Mouse (Mus musculus): Measurements from ENCODE around the gene Cox7a2l. TPM values are rescaled to one million over a fixed set of nuclear protein-coding genes. Genes with fewer than 3 reads are reported as not detected.

The Cox7a2l gene
- polyA plus RNA-seq, 1 experiment from 2014 or later: 227 TPM

DNA sequence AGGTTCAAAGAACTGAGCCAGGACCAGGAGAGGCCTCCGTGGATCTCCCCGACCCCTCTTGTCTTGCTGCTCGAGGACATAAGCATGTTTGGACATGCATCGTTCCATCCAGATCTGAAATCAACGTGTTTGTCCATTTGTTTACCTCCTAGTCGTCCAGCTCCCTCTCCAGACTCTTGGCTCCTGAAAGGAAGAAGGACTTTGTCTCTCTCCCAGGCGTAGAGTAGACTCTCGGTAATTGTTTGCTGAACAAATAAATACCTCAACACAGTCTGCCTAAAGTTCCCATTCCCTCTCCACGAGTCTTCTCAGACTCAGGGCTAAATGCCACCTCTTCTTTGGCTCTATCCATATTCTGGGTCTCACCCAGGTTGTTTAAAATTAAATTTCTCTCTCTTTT lies 16.0 kb upstream of the Cox7a2l start:
- Histone ChIP-seq H3K9ac (ENCODE audit: low read depth, low read length) (no peak overlapping the region), H3K27ac (ENCODE audit: low read depth, low read length) (no peak overlapping the region), H3K4me1 (ENCODE audit: control insufficient read depth, insufficient read depth, low read depth, low read length) (peaks cover under 1% of the 10 kb centered on the region), H3K36me3 (ENCODE audit: control insufficient read depth, insufficient read depth, low read length) (no peaks in the 10 kb centered on the region), H3K9me3 (ENCODE audit: control insufficient read depth, low read length) (no peaks in the 10 kb centered on the region), H3K4me2 (ENCODE audit: low read length) (no peak overlapping the region), H3K27me3 (replicated peaks; ENCODE audit: control insufficient read depth, insufficient read depth, low read length) (no peaks in the 10 kb centered on the region), H3K4me3 (ENCODE audit: low read length) (no peak overlapping the region)
- no peak for ATAC-seq
- WGBS: 82% methylated on average over 9 of the region's 9 CpGs

DNA sequence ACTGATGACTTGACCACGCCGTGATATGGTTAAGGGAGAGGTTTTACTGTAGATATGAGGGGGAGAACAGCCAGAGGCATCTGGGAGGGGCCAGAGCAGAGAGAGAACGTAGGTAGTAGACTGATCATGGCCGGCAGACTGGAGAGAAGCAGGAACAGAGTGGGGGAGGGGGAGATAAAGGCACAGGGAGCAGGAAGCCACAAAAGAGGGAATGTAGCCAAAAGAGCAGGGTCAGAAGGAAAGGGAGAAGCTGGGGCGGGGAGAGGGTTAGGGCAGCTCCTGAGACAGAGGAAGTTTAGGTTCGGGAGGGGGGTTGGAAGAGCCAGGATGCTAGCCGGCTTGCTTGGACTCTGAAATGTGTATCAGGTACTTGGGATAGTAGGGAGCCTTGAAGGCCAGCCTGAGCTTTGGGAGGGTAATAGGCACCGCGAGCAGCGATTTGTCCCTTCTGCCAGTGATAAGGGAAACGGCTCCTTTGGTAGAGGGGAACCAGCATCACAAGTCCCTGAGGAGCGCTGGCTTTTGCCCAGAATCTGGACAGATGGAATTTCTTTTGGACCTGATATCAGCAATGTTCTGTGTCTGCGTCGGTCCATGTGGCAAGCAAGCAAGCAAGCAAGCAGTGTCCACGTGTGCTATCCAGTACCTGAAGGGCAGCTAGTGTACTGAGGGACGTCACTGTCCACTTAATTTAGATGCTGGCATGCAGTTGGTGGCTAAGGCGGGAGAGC lies 10.7 kb upstream of the Cox7a2l start:
- Histone ChIP-seq H3K27me3 (replicated peaks; ENCODE audit: control insufficient read depth, insufficient read depth, low read length) (no peaks in the 10 kb centered on the region), H3K9ac (ENCODE audit: low read depth, low read length) (no peak overlapping the region), H3K4me2 (ENCODE audit: low read length) (peak overlapping the region; percentile 36), H3K27ac (ENCODE audit: low read depth, low read length) (no peak overlapping the region), H3K4me3 (ENCODE audit: low read length) (no peak overlapping the region; the same call in 1 of the 2 replicates), H3K4me1 (ENCODE audit: control insufficient read depth, insufficient read depth, low read depth, low read length) (peaks cover 24% of the 10 kb centered on the region), H3K9me3 (ENCODE audit: control insufficient read depth, low read length) (no peaks in the 10 kb centered on the region), H3K36me3 (ENCODE audit: control insufficient read depth, insufficient read depth, low read length) (no peaks in the 10 kb centered on the region)
- no peak for ATAC-seq
- WGBS: 17% methylated on average over 17 of the region's 17 CpGs

DNA sequence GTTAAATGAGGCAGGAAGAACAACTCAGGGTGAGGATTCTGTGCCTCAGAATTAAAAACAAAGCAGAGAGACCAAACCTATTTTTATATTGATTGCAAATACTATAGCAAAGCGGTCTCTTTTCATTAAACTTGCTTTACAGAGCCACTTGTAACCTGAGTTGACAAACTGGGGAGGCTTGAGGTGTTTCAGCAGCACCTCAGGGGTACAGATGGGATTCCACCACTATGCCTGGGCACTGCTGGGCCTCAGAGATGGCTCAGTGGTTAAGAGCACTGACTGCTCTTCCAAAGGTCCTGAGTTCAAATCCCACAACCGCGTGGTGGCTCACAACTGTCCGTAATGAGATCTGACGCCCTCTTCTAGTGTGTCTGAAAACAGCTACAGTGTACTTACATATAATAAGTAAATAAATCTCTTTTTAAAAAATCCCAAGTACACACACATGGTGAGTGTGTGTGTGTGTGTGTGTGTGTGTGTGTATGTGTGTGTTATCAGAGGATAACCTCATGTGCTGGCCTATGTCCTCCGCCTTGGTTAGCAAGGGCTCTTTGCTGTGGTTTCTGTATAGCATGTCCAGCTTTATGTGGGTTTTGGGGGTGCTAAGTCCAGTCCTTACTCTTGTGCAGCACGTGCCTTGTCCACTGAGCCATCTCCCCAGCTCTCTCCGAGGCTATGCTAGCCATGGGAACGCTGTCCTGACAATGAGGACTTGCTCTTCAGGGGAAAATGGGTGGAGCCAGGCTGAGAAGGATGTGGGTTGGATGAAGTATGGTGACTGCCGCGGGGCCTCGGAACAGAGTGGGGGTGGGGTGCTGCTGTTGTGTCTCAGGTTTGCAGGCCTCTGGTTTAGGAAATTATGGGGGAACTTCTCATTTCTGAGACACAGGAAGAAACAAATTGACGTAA lies 9.7 kb upstream of the Cox7a2l start:
- Histone ChIP-seq H3K9ac (ENCODE audit: low read depth, low read length) (no peak overlapping the region), H3K9me3 (ENCODE audit: control insufficient read depth, low read length) (no peaks in the 10 kb centered on the region), H3K4me1 (ENCODE audit: control insufficient read depth, insufficient read depth, low read depth, low read length) (peaks cover 24% of the 10 kb centered on the region), H3K27ac (ENCODE audit: low read depth, low read length) (no peak overlapping the region), H3K4me2 (ENCODE audit: low read length) (peak overlapping the region; percentile 36), H3K27me3 (replicated peaks; ENCODE audit: control insufficient read depth, insufficient read depth, low read length) (no peaks in the 10 kb centered on the region), H3K4me3 (ENCODE audit: low read length) (no peak overlapping the region; the same call in 1 of the 2 replicates), H3K36me3 (ENCODE audit: control insufficient read depth, insufficient read depth, low read length) (no peaks in the 10 kb centered on the region)
- 25% methylated on average over 13 of the region's 13 CpGs for WGBS
- peak; percentile 53; the same call in 1 of the 2 replicates for ATAC-seq

DNA sequence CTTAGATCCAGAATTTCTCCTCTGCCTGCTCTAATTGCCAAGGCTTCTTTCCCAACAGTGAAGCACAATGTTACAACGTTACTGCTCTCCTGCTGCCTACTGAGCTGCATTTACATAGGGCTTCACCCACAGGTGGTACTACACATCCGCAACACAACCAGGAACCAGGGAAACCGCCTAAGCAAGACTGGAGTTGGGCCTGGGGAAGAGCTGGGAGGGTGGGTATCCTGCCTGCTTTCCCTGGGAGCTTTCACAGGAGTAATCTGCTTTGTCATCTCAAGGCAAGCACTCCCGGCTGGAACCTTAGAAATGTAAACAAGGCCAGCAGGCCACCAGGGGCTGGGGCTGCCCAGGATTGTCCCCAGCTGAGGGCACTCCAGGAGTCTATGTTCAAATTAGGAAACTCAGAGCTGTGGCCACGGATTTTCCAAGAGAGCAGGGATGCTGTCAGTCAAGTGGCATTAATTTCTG lies 9.0 kb upstream of the Cox7a2l start:
- peak; percentile 41; the same call in 1 of the 2 replicates for ATAC-seq
- no peak overlapping the region for H3K9ac ChIP-seq (ENCODE audit: low read depth, low read length)

GRCm38 (mm10) chr17:83525596-83525995 lies 8.5 kb upstream of the Cox7a2l start:
- Histone ChIP-seq H3K4me1 (ENCODE audit: control insufficient read depth, insufficient read depth, low read depth, low read length) (peaks cover 24% of the 10 kb centered on the region), H3K4me3 (ENCODE audit: low read length) (no peak overlapping the region), H3K9me3 (ENCODE audit: control insufficient read depth, low read length) (no peaks in the 10 kb centered on the region), H3K4me2 (ENCODE audit: low read length) (no peak overlapping the region), H3K27me3 (replicated peaks; ENCODE audit: control insufficient read depth, insufficient read depth, low read length) (no peaks in the 10 kb centered on the region), H3K9ac (ENCODE audit: low read depth, low read length) (no peak overlapping the region), H3K36me3 (ENCODE audit: control insufficient read depth, insufficient read depth, low read length) (no peaks in the 10 kb centered on the region), H3K27ac (ENCODE audit: low read depth, low read length) (no peak overlapping the region)
- 4% methylated on average over 8 of the region's 8 CpGs for WGBS
- no peak for ATAC-seq

More for the DNA sequence above, 9.0 kb upstream of the Cox7a2l start:
- Histone ChIP-seq H3K4me3 (ENCODE audit: low read length) (no peak overlapping the region), H3K4me2 (ENCODE audit: low read length) (no peak overlapping the region), H3K27me3 (replicated peaks; ENCODE audit: control insufficient read depth, insufficient read depth, low read length) (no peaks in the 10 kb centered on the region), H3K9me3 (ENCODE audit: control insufficient read depth, low read length) (no peaks in the 10 kb centered on the region), H3K36me3 (ENCODE audit: control insufficient read depth, insufficient read depth, low read length) (no peaks in the 10 kb centered on the region), H3K4me1 (ENCODE audit: control insufficient read depth, insufficient read depth, low read depth, low read length) (peaks cover 24% of the 10 kb centered on the region), H3K27ac (ENCODE audit: low read depth, low read length) (no peak overlapping the region)
- 8% methylated on average over 5 of the region's 5 CpGs for WGBS

DNA sequence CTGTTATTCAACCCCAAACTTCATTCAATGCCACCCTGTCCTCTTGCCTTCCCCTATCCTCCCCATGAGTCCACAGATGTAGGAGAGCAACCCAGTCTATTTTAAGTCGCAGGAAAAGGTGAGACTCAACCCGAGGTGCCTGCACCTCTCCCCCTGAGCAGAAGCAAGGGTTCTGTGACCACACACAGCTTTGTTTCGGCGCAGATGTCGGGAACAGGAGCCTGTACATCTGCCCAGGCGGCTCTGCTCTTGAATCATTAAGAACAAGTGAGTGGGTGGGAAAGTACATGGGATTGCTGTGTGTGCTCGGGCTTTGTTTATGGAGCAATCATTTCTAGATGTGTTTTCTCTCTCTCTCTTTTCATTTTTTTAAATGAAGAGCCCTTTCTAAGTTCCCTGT lies 7.6 kb upstream of the Cox7a2l start:
- Histone ChIP-seq H3K9ac (ENCODE audit: low read depth, low read length) (no peak overlapping the region), H3K27ac (ENCODE audit: low read depth, low read length) (no peak overlapping the region), H3K27me3 (replicated peaks; ENCODE audit: control insufficient read depth, insufficient read depth, low read length) (no peaks in the 10 kb centered on the region), H3K36me3 (ENCODE audit: control insufficient read depth, insufficient read depth, low read length) (no peaks in the 10 kb centered on the region), H3K4me3 (ENCODE audit: low read length) (no peak overlapping the region), H3K4me1 (ENCODE audit: control insufficient read depth, insufficient read depth, low read depth, low read length) (peaks cover 24% of the 10 kb centered on the region), H3K9me3 (ENCODE audit: control insufficient read depth, low read length) (no peaks in the 10 kb centered on the region), H3K4me2 (ENCODE audit: low read length) (no peak overlapping the region)
- 55% methylated on average over 7 of the region's 7 CpGs for WGBS
- no peak for ATAC-seq

- Histone ChIP-seq H3K27ac (ENCODE audit: low read depth, low read length) (no peak overlapping the region), H3K4me1 (ENCODE audit: control insufficient read depth, insufficient read depth, low read depth, low read length) (peaks cover 19% of the 10 kb centered on the region), H3K27me3 (replicated peaks; ENCODE audit: control insufficient read depth, insufficient read depth, low read length) (no peaks in the 10 kb centered on the region), H3K4me3 (ENCODE audit: low read length) (no peak overlapping the region), H3K9ac (ENCODE audit: low read depth, low read length) (no peak overlapping the region), H3K4me2 (ENCODE audit: low read length) (no peak overlapping the region), H3K36me3 (ENCODE audit: control insufficient read depth, insufficient read depth, low read length) (no peaks in the 10 kb centered on the region), H3K9me3 (ENCODE audit: control insufficient read depth, low read length) (no peaks in the 10 kb centered on the region)
- no peak for ATAC-seq
- 58% methylated on average over 7 of the region's 7 CpGs for WGBS
Measured at GRCm38 (mm10) chr17:83522590-83523379, 5.7 kb upstream of the Cox7a2l start.

DNA sequence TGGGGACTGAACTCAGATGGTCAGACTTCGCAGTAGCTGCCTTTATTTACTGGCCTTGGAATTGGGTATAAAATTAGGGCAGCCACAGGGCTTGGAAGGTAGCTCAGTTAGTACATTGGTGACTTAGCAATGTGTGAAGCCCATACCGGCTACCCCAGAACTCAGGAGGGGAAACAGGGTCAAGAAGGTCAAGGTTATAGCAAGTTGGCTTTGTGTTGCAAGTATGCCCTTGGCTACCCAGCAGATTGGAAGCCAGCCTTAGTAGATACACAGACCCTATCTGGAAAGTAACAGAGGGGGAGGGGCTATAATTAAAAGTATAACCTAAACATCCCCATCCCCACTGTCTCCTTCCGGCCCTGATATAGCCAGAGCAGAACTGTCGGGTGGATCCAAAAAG lies 4.8 kb upstream of the Cox7a2l start:
- H3K27me3 ChIP-seq (replicated peaks; ENCODE audit: control insufficient read depth, insufficient read depth, low read length): no peaks in the 10 kb centered on the region
- H3K4me3 ChIP-seq (ENCODE audit: low read length): no peak overlapping the region
- no peak overlapping the region for H3K9ac ChIP-seq (ENCODE audit: low read depth, low read length)
- no peaks in the 10 kb centered on the region for H3K36me3 ChIP-seq (ENCODE audit: control insufficient read depth, insufficient read depth, low read length)
- WGBS: 87% methylated on average over 4 of the region's 4 CpGs
- ATAC-seq: no peak
- H3K9me3 ChIP-seq (ENCODE audit: control insufficient read depth, low read length): no peaks in the 10 kb centered on the region
- H3K4me2 ChIP-seq (ENCODE audit: low read length): no peak overlapping the region
- no peak overlapping the region for H3K27ac ChIP-seq (ENCODE audit: low read depth, low read length)
- H3K4me1 ChIP-seq (ENCODE audit: control insufficient read depth, insufficient read depth, low read depth, low read length): peaks cover 11% of the 10 kb centered on the region

Measured in hindbrain, embryonic 16.5 days (tissue).